Mouse (Mus musculus) CD8-positive naive resting alpha-beta T cell, adult 2 months (primary cell): ENCODE measurements at regions not wholly inside any gene's neighbourhood (a gene's known extent, or its start where the extent isn't known, plus 50 kb on each side); places are given as distances from the start of the nearest gene placed in this dataset.

Experiments
- DNase-seq, 2 experiments: peaks; one replicate each; pipeline ENCODE4 v3.0.0; 2022; ENCODE audit warnings: low read depth in 2 of 2, low spot score in 2 of 2

- no peak for DNase-seq
Observed at GRCm38 (mm10) chr12:39342327-39342726, 563.1 kb downstream of the Etv1 start.

GRCm38 (mm10) chr12:39371480-39372245 is 592.5 kb downstream of the Etv1 start:
- no peak for DNase-seq

GRCm38 (mm10) chr12:39373721-39374120 is 594.5 kb downstream of the Etv1 start:
- no peak for DNase-seq
